Mouse (Mus musculus) right cerebral cortex, postnatal 25 days (tissue): ENCODE results near the gene Pnck.

Experiments used
- DNase-seq: peaks from one replicate; pipeline ENCODE4 v3.0.0; 2022

Pnck gene

DNA sequence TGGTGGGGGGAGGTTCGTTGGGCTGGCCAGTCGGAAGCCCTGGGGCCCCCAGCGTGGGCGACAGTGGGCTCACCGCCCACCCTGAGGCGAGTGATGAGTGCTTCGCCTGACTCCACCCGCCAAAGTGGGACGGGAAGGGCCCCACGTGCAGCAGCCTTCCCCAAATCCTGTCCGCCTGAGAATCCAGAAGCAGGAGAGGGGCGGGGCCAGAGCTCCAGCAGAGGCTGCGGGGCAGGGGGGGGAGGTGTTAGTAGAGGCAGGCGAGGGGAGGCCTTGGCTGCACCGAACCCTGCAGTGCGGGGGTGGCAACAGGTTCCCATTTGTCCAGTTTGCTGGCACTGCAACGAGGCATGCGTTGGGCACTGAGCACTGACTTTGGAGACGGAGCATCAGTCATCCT is 22.5 kb downstream of the Pnck start:
- no peak for DNase-seq

DNA sequence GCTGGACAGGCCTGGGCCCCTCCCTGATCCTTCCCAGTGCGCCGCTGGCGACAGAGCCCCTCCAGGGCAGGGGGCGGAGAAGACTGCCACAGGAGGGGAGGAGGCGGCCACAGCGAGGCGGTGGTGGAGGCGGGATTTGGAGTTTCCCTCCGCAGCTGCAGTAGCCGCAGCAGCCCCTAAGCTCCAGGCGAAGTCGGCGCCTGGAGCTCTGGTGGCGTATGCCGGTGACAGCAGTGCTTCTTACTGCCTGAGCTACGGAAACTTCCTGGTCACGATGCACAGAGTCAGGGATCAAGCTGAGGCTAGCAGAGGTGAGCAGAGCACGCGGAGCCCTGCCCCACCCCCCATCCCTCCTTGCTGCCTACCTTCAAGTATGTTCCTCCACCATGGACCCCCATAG is 24.5 kb downstream of the Pnck start:
- DNase-seq: no peak

DNA sequence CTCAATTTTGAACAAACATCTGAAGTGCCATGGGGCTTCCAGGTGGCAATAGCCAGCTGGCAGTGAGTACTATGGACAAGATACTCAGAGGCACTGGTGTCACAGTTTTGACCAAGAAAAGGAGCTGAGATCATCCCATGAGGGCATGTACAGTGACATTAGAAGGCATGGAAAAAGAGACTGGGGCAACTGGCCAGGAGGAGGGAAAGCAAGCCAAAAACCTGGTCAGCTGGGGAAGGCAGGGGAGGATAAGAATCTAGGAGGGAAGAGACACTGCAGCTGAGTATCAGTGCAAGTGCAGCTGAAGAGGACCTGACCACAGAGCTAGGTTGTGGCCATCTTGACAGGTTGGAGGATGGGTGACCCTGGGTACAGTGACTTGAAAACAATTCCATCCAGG is 32.9 kb downstream of the Pnck start:
- no peak for DNase-seq

- no peak for DNase-seq
Measured at GRCm38 (mm10) chrX:73619890-73620289, 40.0 kb downstream of the Pnck start.

DNA sequence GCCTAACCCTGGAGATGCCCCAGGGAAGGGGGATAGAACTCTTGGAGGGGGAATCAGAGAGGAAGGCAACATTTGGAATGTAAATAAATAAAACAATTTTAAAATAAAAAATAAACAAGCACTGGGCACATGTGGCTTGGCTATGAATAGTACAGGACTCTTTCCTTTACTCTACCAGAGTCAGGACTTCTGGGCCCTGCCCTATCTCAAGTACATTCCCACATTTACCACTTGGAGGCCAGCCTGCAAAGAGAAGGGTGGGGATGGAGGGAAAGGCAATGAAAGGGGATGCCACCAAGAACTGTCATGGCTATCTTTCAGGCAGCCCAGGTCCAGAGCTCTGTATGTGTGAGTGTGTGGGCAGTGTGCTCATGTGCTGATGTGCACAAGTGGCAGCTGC is 40.5 kb downstream of the Pnck start:
- no peak for DNase-seq

GRCm38 (mm10) chrX:73615876-73616275 is 44.0 kb downstream of the Pnck start:
- no peak for DNase-seq

DNA sequence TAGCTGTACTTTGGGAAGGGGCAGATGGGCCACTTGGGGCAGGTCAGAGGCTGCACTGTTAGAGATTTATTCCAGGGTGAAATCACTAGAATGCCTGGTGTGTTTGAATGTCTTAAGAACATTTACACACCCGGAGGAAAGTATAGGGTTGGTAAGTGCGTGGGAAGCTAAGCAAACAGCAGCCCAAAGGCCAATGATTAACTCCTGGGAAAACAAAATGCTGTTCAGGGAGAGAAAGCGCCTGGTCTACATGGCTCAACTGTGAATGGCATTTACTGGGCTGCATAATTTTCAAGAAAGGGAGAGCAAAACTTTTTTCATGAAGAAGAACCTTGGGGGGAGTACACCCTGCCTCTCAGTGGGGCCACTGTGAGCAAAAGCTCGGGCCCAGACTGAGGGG is 46.3 kb downstream of the Pnck start:
- no peak for DNase-seq
